Comparison of ENCODE assay signal across 9 mouse cellular contexts in the genomic region with DNA sequence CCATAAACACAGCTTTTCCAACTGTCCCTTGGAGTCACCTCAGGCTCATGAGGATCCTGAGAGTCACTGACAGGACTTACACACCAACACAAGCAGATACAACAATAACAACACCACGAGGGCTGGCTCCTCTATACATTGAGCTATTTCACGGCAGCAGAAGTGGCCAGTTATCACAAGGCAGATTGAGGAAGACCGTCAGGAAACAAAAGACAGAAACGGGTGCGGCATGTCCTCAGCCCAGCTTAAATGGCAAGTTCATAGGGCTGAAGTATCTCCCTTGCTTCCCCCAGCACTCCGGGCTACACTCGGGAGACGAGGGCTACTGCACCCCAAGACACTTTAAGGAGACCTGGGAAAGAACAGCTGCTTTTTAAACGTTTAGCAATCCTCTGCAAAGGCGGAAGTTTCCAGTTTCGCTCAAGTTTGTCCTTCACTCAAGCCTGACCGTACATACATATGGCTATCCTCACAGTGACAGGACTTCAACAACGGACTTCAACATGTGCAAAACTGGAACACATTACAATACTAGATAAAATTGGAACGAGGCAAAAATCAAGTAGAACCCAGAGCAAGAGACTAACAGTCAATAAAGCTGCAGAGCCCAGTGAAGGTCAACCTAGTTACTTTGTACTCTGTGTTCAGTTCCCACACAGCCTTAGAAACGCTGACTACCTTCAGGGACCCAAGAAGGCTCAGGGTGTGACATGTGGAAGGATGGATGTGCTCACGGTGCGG. TPM values are rescaled to one million over a fixed set of nuclear protein-coding genes. Genes with fewer than 3 reads are reported as not detected.
A peak's percentile ranks its signal among the peaks of the same experiment; 100 is the strongest.
DNase-seq lines count a peak whose midpoint lies in the region; ATAC-seq and TF ChIP-seq lines count a peak whose summit lies in the region.
"Had no signal": no experiment of that assay in that cellular context is flagged by ENCODE, and none has a peak within 500 bp of the region (broad histone marks: within the 10 kb centered on the region; RNA-seq: fewer than 3 reads in every experiment).

No protein-coding gene starts in this region.

- H3K9me3 ChIP-seq in embryonic facial prominence, embryonic 14.5 days (ENCODE audit: control insufficient read depth, low read length): no peaks in the 10 kb centered on the region
- H3K9me3 ChIP-seq in intestine, embryonic 15.5 days: no peaks in the 10 kb centered on the region
- H3K9me3 ChIP-seq: G1E had no signal

- peak overlapping the region; percentile 28 for H3K9ac ChIP-seq in embryonic facial prominence, embryonic 14.5 days (ENCODE audit: low read depth, low read length)
- peak overlapping the region; percentile 20; the same call in 1 of the 2 replicates for H3K9ac ChIP-seq in intestine, embryonic 15.5 days

- WGBS in kidney, adult 2 months: 20% methylated on average over 17 of the region's 17 CpGs
- WGBS in embryonic facial prominence, embryonic 14.5 days: 44% methylated on average over 17 of the region's 17 CpGs
- WGBS in intestine, embryonic 15.5 days: 41% methylated on average over 17 of the region's 17 CpGs

- H3K27ac ChIP-seq in kidney, adult 2 months (ENCODE audit: insufficient read depth, low read depth, low read length): peak overlapping the region; percentile 58
- peak overlapping the region; percentile 40; the same call in 1 of the 2 replicates for H3K27ac ChIP-seq in embryonic facial prominence, embryonic 14.5 days (replicated peaks; ENCODE audit: low read depth, low read length)
- no peak overlapping the region for H3K27ac ChIP-seq in intestine, embryonic 15.5 days

- no peak for TF ChIP-seq POLR2A in kidney, adult 2 months (IDR thresholded peaks at IDR 0.05; ENCODE audit: low read depth, low read length)

- ATAC-seq in embryonic facial prominence, embryonic 14.5 days (ENCODE audit: low read depth): no peak
- no peak for ATAC-seq in intestine, embryonic 15.5 days
- peak; percentile 27 for ATAC-seq in monocyte, adult 5-6 weeks (replicated peaks; ENCODE audit: insufficient number of reproducible peaks, low FRiP score, low TSS enrichment, poor library complexity, severe bottlenecking)

- H3K4me2 ChIP-seq in embryonic facial prominence, embryonic 14.5 days (ENCODE audit: low read depth, low read length): peak overlapping the region; percentile 82
- H3K4me2 ChIP-seq in intestine, embryonic 15.5 days (replicated peaks): peak overlapping the region; percentile 73

- peak; percentile 52 for DNase-seq in kidney, adult 2 months
- DNase-seq in kidney, adult 11 months: no peak
- DNase-seq in embryonic facial prominence, embryonic 14.5 days (ENCODE audit: low spot score): no peak
- no peak for DNase-seq in frontal cortex, adult 2 months (ENCODE audit: extremely low spot score in 1 of 2, low spot score in 1 of 2)
- DNase-seq in embryo, embryonic 9.5 days (ENCODE audit: extremely low spot score): no peak
- no peak for DNase-seq in adipocyte (ENCODE audit: low spot score)

- TF ChIP-seq CTCF in kidney, adult 2 months (conservative IDR thresholded peaks at IDR 0.05; ENCODE audit: insufficient read depth, insufficient read length, low read depth, low read length): no peak

- H3K4me3 ChIP-seq in kidney, adult 2 months (ENCODE audit: insufficient read depth, low read depth, low read length): peak overlapping the region; percentile 90
- peak overlapping the region; percentile 95 for H3K4me3 ChIP-seq in embryonic facial prominence, embryonic 14.5 days (ENCODE audit: low read depth, low read length)
- peak overlapping the region; percentile 15; the same call in 1 of the 2 replicates for H3K4me3 ChIP-seq in intestine, embryonic 15.5 days (replicated peaks)

- peaks cover 8% of the 10 kb centered on the region; the same call in 1 of the 2 replicates for H3K36me3 ChIP-seq in kidney, adult 2 months (ENCODE audit: control insufficient read depth, insufficient read depth, low read length)
- H3K36me3 ChIP-seq in embryonic facial prominence, embryonic 14.5 days (ENCODE audit: control insufficient read depth, insufficient read depth, low read length): peaks cover 41% of the 10 kb centered on the region
- peaks cover 23% of the 10 kb centered on the region for H3K36me3 ChIP-seq in intestine, embryonic 15.5 days

- H3K4me1 ChIP-seq in kidney, adult 2 months (ENCODE audit: control insufficient read depth, insufficient read depth, low read length): peaks cover 24% of the 10 kb centered on the region
- peaks cover 22% of the 10 kb centered on the region for H3K4me1 ChIP-seq in embryonic facial prominence, embryonic 14.5 days (ENCODE audit: control insufficient read depth, insufficient read depth, low read length)
- peaks cover 34% of the 10 kb centered on the region for H3K4me1 ChIP-seq in intestine, embryonic 15.5 days (replicated peaks)

- H3K27me3 ChIP-seq in kidney, adult 2 months (replicated peaks; ENCODE audit: control insufficient read depth, insufficient read depth, low read length): no peaks in the 10 kb centered on the region
- H3K27me3 ChIP-seq in embryonic facial prominence, embryonic 14.5 days (replicated peaks; ENCODE audit: control insufficient read depth, insufficient read depth, low read length): no peaks in the 10 kb centered on the region
- no peaks in the 10 kb centered on the region for H3K27me3 ChIP-seq in intestine, embryonic 15.5 days (replicated peaks)

RNA-seq across cellular contexts. Expression of a gene that starts 2.0 kb away (rescaled TPM):
- 35.5 and 57.6 TPM in 2 replicates for polyA plus RNA-seq in kidney, adult 2 months (2012; rRNA removed)
- 25.1 and 27.8 TPM in 2 replicates for polyA plus RNA-seq in embryonic facial prominence, embryonic 14.5 days (2014; fragmentation: Nextera tagmentation; extraction: Ambion mirVana)
- polyA plus RNA-seq in intestine, embryonic 15.5 days (2015; fragmentation: Nextera tagmentation; extraction: Ambion mirVana): 8.8 and 9.2 TPM in 2 replicates
- 146 to 224 TPM (median 193 TPM) in 3 replicates for total RNA-seq in monocyte, adult 5-6 weeks (2017)
- 14.1 and 18.7 TPM in 2 replicates for polyA plus RNA-seq in frontal cortex, adult 2 months (2012; rRNA removed)

Comparison
In these comparisons a context has a peak if more than half of its experiments do, and no peak if none do; other contexts are left out.
1. H3K4me3 ChIP-seq: peak in every context shown above with its lines; median percentile 95 in embryonic facial prominence, embryonic 14.5 days; 90 in kidney, adult 2 months; 15 in intestine, embryonic 15.5 days.